Mouse (Mus musculus) left cerebral cortex, adult 18-20 months (tissue): Measurements from ENCODE around the gene Pxdn. TPM values are rescaled to one million over a fixed set of nuclear protein-coding genes. Genes with fewer than 3 reads are reported as not detected.

ENCODE experiments used
- DNase-seq, 2 experiments: peaks; one replicate each; pipeline ENCODE4 v3.0.0; 2021 to 2022; ENCODE audit warnings: low spot score in 2 of 2, mixed read lengths in 1 of 2
- total RNA-seq, 2 experiments: library from RNA; stranded (reverse); gene quantifications; 2 replicates each; pipeline ENCODE4 v1.2.3; 2021

Pxdn gene
- total RNA-seq, 2 experiments from 2014 or later, result 41.7 to 54.0 TPM

- no peak for DNase-seq
Measured at GRCm38 (mm10) chr12:30020447-30020846, 83.0 kb downstream of the Pxdn start.

- DNase-seq, result no peak
Measured at GRCm38 (mm10) chr12:30023491-30023890, 86.1 kb downstream of the Pxdn start.

GRCm38 (mm10) chr12:30024264-30024825 lies 86.9 kb downstream of the Pxdn start:
- no peak for DNase-seq

- DNase-seq, result no peak
Measured at GRCm38 (mm10) chr12:30027721-30028340, 90.4 kb downstream of the Pxdn start.

- no peak for DNase-seq
Measured at GRCm38 (mm10) chr12:30029111-30029510, 91.7 kb downstream of the Pxdn start.

- DNase-seq, result no peak
Measured at GRCm38 (mm10) chr12:30030571-30030970, 93.2 kb downstream of the Pxdn start.

- no peak for DNase-seq
Measured at GRCm38 (mm10) chr12:30034681-30035080, 97.3 kb downstream of the Pxdn start.

- no peak for DNase-seq
Measured at GRCm38 (mm10) chr12:30035406-30035805, 98.0 kb downstream of the Pxdn start.

- no peak for DNase-seq
Measured at GRCm38 (mm10) chr12:30035841-30036568, 98.6 kb downstream of the Pxdn start.

- DNase-seq, result no peak
Measured at GRCm38 (mm10) chr12:30036569-30037055, 99.2 kb downstream of the Pxdn start.

- DNase-seq, result peak; percentile 48 to 64
Measured at GRCm38 (mm10) chr12:30039565-30039964, 102.2 kb downstream of the Pxdn start.

- peak; percentile 50 to 61 for DNase-seq
Measured at GRCm38 (mm10) chr12:30040150-30040549, 102.7 kb downstream of the Pxdn start.

- no peak for DNase-seq
Measured at GRCm38 (mm10) chr12:30048848-30049247, 111.4 kb downstream of the Pxdn start.

- no peak for DNase-seq
Measured at GRCm38 (mm10) chr12:30049818-30050217, 112.4 kb downstream of the Pxdn start.

- peak; percentile 67 to 73 for DNase-seq
Measured at GRCm38 (mm10) chr12:30050235-30050634, 112.8 kb downstream of the Pxdn start.

GRCm38 (mm10) chr12:30054761-30055540 lies 117.5 kb downstream of the Pxdn start:
- no peak for DNase-seq

GRCm38 (mm10) chr12:30058044-30058443 lies 120.6 kb downstream of the Pxdn start:
- no peak for DNase-seq

GRCm38 (mm10) chr12:30061503-30062117 lies 124.2 kb downstream of the Pxdn start:
- DNase-seq, result no peak

GRCm38 (mm10) chr12:30062118-30062505 lies 124.7 kb downstream of the Pxdn start:
- DNase-seq, result no peak
